Mouse (Mus musculus): Measurements from ENCODE around the gene Gm49450.
A peak's percentile ranks its signal among the peaks of the same experiment; 100 is the strongest.

The Gm49450 gene

GRCm38 (mm10) chr15:98953401-98954356, at the start of gene Gm49450, which contains the start of gene Tuba1a:
Gene Gm49450 (minus strand): TSS chr15:98953551.
Gene Tuba1a (minus strand): TSS chr15:98953703.
- DNase-seq (ENCODE audit: low spot score): peak; percentile 99

GRCm38 (mm10) chr15:99001451-99001931, 48.1 kb upstream of the Gm49450 start:
- DNase-seq (ENCODE audit: low spot score): peak; percentile 71

GRCm38 (mm10) chr15:99000535-99001283, 47.4 kb upstream of the Gm49450 start:
- DNase-seq (ENCODE audit: low spot score): peak; percentile 91

GRCm38 (mm10) chr15:98998775-98999157, 45.4 kb upstream of the Gm49450 start:
- no peak for DNase-seq (ENCODE audit: low spot score)

- DNase-seq (ENCODE audit: low spot score): no peak
Measured at GRCm38 (mm10) chr15:98997938-98998774, 44.8 kb upstream of the Gm49450 start.

- no peak for DNase-seq (ENCODE audit: low spot score)
Measured at GRCm38 (mm10) chr15:98996840-98997239, 43.5 kb upstream of the Gm49450 start.

- no peak for DNase-seq (ENCODE audit: low spot score)
Measured at GRCm38 (mm10) chr15:98994957-98995520, 41.7 kb upstream of the Gm49450 start.

GRCm38 (mm10) chr15:98993865-98994264, 40.5 kb upstream of the Gm49450 start:
- peak; percentile 97 for DNase-seq (ENCODE audit: low spot score)

- DNase-seq (ENCODE audit: low spot score): peak; percentile 95
Measured at GRCm38 (mm10) chr15:98993093-98993793, 39.9 kb upstream of the Gm49450 start.

GRCm38 (mm10) chr15:98992086-98992912, 38.9 kb upstream of the Gm49450 start:
- DNase-seq (ENCODE audit: low spot score): peak; percentile 72

GRCm38 (mm10) chr15:98991540-98992050, 38.2 kb upstream of the Gm49450 start:
- DNase-seq (ENCODE audit: low spot score): no peak

- peak; percentile 70 for DNase-seq (ENCODE audit: low spot score)
Measured at GRCm38 (mm10) chr15:98990669-98991539, 37.6 kb upstream of the Gm49450 start.

GRCm38 (mm10) chr15:98989701-98990430, 36.5 kb upstream of the Gm49450 start:
- DNase-seq (ENCODE audit: low spot score): no peak

- DNase-seq (ENCODE audit: low spot score): no peak
Measured at GRCm38 (mm10) chr15:98988787-98989186, 35.4 kb upstream of the Gm49450 start.

- no peak for DNase-seq (ENCODE audit: low spot score)
Measured at GRCm38 (mm10) chr15:98987661-98988181, 34.4 kb upstream of the Gm49450 start.

GRCm38 (mm10) chr15:98987077-98987630, 33.8 kb upstream of the Gm49450 start:
- DNase-seq (ENCODE audit: low spot score): peak; percentile 72

- DNase-seq (ENCODE audit: low spot score): no peak
Measured at GRCm38 (mm10) chr15:98985982-98986715, 32.8 kb upstream of the Gm49450 start.

All from embryo, embryonic 10.5 days (tissue).